Mouse (Mus musculus): Measurements from ENCODE around the gene Whrn. TPM values are rescaled to one million over a fixed set of nuclear protein-coding genes. Genes with fewer than 3 reads are reported as not detected.

Whrn gene
- total and polyA plus RNA-seq, 2 experiments, result 0.37 to 0.89 TPM

DNA sequence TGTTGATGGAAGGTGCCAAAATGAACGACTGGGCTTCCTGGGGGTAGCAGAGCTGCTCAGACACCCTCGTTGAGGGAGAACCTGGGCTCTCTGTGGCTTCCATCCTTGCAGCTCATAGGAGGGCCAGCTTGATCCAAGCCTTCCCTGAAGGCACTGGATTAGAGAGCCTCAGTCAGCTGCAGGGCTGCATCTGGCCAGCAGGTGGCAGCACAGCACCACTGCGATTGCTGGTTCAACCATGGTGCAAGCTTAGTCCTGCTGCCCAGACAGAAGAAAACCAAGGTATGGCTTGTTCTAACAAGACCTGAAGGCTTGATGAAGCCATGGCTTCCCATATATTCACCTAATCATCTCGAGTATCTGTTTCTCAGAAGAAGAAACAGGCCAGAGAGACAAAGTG, 127.2 kb downstream of the Whrn start:
- Histone ChIP-seq H3K27ac (replicated peaks; ENCODE audit: insufficient read depth, low read depth, low read length) (no peak overlapping the region), H3K27me3 (ENCODE audit: control insufficient read depth, insufficient read depth, low read length) (no peaks in the 10 kb centered on the region), H3K79me2 (ENCODE audit: control insufficient read depth, insufficient read depth, low read length) (no peaks in the 10 kb centered on the region), H3K4me1 (ENCODE audit: control insufficient read depth, insufficient read depth, low read length) (peaks cover 2% of the 10 kb centered on the region; the same call in 1 of the 2 replicates), H3K36me3 (ENCODE audit: control insufficient read depth, insufficient read depth, low read length) (no peaks in the 10 kb centered on the region), H3K4me3 (ENCODE audit: insufficient read depth, low read depth, low read length) (no peak overlapping the region), H3K9ac (ENCODE audit: low read depth, low read length) (no peak overlapping the region)
- peak; percentile 51 for DNase-seq (ENCODE audit: extremely low read depth, low read depth, low spot score)
- peak; percentile 100 for TF ChIP-seq CTCF (IDR thresholded peaks at IDR 0.05; ENCODE audit: low read depth, low read length)
- TF ChIP-seq POLR2A (IDR thresholded peaks at IDR 0.05; ENCODE audit: extremely low read depth, insufficient read depth, low read length), result no peak
- 9% methylated on average over 4 of the region's 4 CpGs for WGBS

Other genes with a start within 250 kb of the Whrn start
- 1,235 and 2,595 TPM in 2 replicates for gene Orm1, start 151.4 kb downstream of the Whrn start, total RNA-seq (2014; rRNA removed)
- gene Orm1, start 151.4 kb downstream of the Whrn start, polyA plus RNA-seq (2012; rRNA removed), result 676 and 691 TPM in 2 replicates
- 1.1 and 14.1 TPM in 2 replicates for gene Orm3, start 139.8 kb downstream of the Whrn start, total RNA-seq (2014; rRNA removed)
- 7.3 and 11.4 TPM in 2 replicates for gene Orm3, start 139.8 kb downstream of the Whrn start, polyA plus RNA-seq (2012; rRNA removed)
- gene Orm2, start 133.5 kb downstream of the Whrn start, total RNA-seq (2014; rRNA removed), result 27.0 and 55.0 TPM in 2 replicates
- gene Orm2, start 133.5 kb downstream of the Whrn start, polyA plus RNA-seq (2012; rRNA removed), result 66.8 and 86.8 TPM in 2 replicates
- 1.0 and 1.4 TPM in 2 replicates for gene Akna, start 92.6 kb downstream of the Whrn start, total RNA-seq (2014; rRNA removed)
- gene Akna, start 92.6 kb downstream of the Whrn start, polyA plus RNA-seq (2012; rRNA removed), result 1.1 and 1.6 TPM in 2 replicates
- 79.7 and 82.6 TPM in 2 replicates for gene Atp6v1g1, start 48.8 kb upstream of the Whrn start, total RNA-seq (2014; rRNA removed)
- 31.6 and 33.4 TPM in 2 replicates for gene Atp6v1g1, start 48.8 kb upstream of the Whrn start, polyA plus RNA-seq (2012; rRNA removed)
- gene Tmem268, start 62.8 kb upstream of the Whrn start, total RNA-seq (2014; rRNA removed), result 2.9 and 4.4 TPM in 2 replicates
- gene Tmem268, start 62.8 kb upstream of the Whrn start, polyA plus RNA-seq (2012; rRNA removed), result 4.0 and 4.7 TPM in 2 replicates
- gene Gm11213, start 109.3 kb upstream of the Whrn start, total RNA-seq (2014; rRNA removed), result not detected in 2 replicates
- not detected in 2 replicates for gene Gm11213, start 109.3 kb upstream of the Whrn start, polyA plus RNA-seq (2012; rRNA removed)
- not detected in 2 replicates for gene Tex48, start 126.4 kb upstream of the Whrn start, total RNA-seq (2014; rRNA removed)
- gene Tex48, start 126.4 kb upstream of the Whrn start, polyA plus RNA-seq (2012; rRNA removed), result not detected in 2 replicates
- gene Gm11214, start 167.4 kb upstream of the Whrn start, total RNA-seq (2014; rRNA removed), result not detected in 2 replicates
- gene Gm11214, start 167.4 kb upstream of the Whrn start, polyA plus RNA-seq (2012; rRNA removed), result not detected in 2 replicates
- 0.28 and 0.40 TPM in 2 replicates for gene Tnfsf15, start 249.1 kb upstream of the Whrn start, total RNA-seq (2014; rRNA removed)
- not detected in 2 replicates for gene Tnfsf15, start 249.1 kb upstream of the Whrn start, polyA plus RNA-seq (2012; rRNA removed)